In genomic region chr6:72744144-72744800, GRCm38 (mm10) we compare ENCODE assay signal across 15 mouse cellular contexts. TPM values are rescaled to one million over a fixed set of nuclear protein-coding genes. Genes with fewer than 3 reads are reported as not detected.
DNase-seq lines count a peak whose midpoint lies in the region; ATAC-seq and TF ChIP-seq lines count a peak whose summit lies in the region.
"Had no signal": no experiment of that assay in that cellular context is flagged by ENCODE, and none has a peak within 500 bp of the region (broad histone marks: within the 10 kb centered on the region; RNA-seq: fewer than 3 reads in every experiment).

No protein-coding gene starts in this region.

- no peak for TF ChIP-seq CTCF in liver, postnatal 0 days (IDR thresholded peaks at IDR 0.05; ENCODE audit: low read depth)

- H3K27me3 ChIP-seq in heart, embryonic 15.5 days, result no peaks in the 10 kb centered on the region
- H3K27me3 ChIP-seq in lung, embryonic 15.5 days, result no peaks in the 10 kb centered on the region
- H3K27me3 ChIP-seq in embryonic facial prominence, embryonic 14.5 days (replicated peaks; ENCODE audit: control insufficient read depth, insufficient read depth, low read length), result no peaks in the 10 kb centered on the region
- H3K27me3 ChIP-seq in liver, postnatal 0 days (ENCODE audit: insufficient read depth, low read length), result no peaks in the 10 kb centered on the region

- TF ChIP-seq EP300 in liver, postnatal 0 days (IDR thresholded peaks at IDR 0.05; ENCODE audit: low read depth), result no peak

- no peaks in the 10 kb centered on the region for H3K9me3 ChIP-seq in heart, embryonic 15.5 days (replicated peaks)
- H3K9me3 ChIP-seq in lung, embryonic 15.5 days, result no peaks in the 10 kb centered on the region
- H3K9me3 ChIP-seq in embryonic facial prominence, embryonic 14.5 days (ENCODE audit: control insufficient read depth, low read length), result no peaks in the 10 kb centered on the region
- H3K9me3 ChIP-seq in liver, postnatal 0 days (ENCODE audit: low read length), result no peaks in the 10 kb centered on the region
- H3K9me3 ChIP-seq: heart, embryonic 10.5 days; hindbrain, embryonic 10.5 days had no signal

- intact Hi-C loops in heart, postnatal 36 days (cut with DNase I), result no loop called here

- H3K9ac ChIP-seq in heart, embryonic 15.5 days, result no peak overlapping the region
- H3K9ac ChIP-seq in lung, embryonic 15.5 days, result no peak overlapping the region
- H3K9ac ChIP-seq in embryonic facial prominence, embryonic 14.5 days (ENCODE audit: low read depth, low read length), result peak overlapping the region; percentile 2; the same call in 1 of the 2 replicates
- no peak overlapping the region for H3K9ac ChIP-seq in liver, postnatal 0 days (replicated peaks)

- H3K36me3 ChIP-seq in heart, embryonic 15.5 days, result no peaks in the 10 kb centered on the region
- no peaks in the 10 kb centered on the region for H3K36me3 ChIP-seq in lung, embryonic 15.5 days
- H3K36me3 ChIP-seq in embryonic facial prominence, embryonic 14.5 days (ENCODE audit: control insufficient read depth, insufficient read depth, low read length), result peaks cover 7% of the 10 kb centered on the region; the same call in 1 of the 2 replicates
- no peaks in the 10 kb centered on the region for H3K36me3 ChIP-seq in liver, postnatal 0 days (replicated peaks; ENCODE audit: insufficient read depth, low read length)
- H3K36me3 ChIP-seq: heart, embryonic 10.5 days had no signal

- no peak overlapping the region for H3K4me3 ChIP-seq in heart, embryonic 15.5 days
- H3K4me3 ChIP-seq in lung, embryonic 15.5 days, result no peak overlapping the region
- no peak overlapping the region for H3K4me3 ChIP-seq in embryonic facial prominence, embryonic 14.5 days (ENCODE audit: low read depth, low read length)
- peak overlapping the region; percentile 21; the same call in 1 of the 2 replicates for H3K4me3 ChIP-seq in liver, postnatal 0 days (ENCODE audit: low read depth, low read length)
- H3K4me3 ChIP-seq: heart, embryonic 10.5 days; hindbrain, embryonic 10.5 days; layer of hippocampus, adult 2 months had no signal

- no peak overlapping the region for H3K4me2 ChIP-seq in heart, embryonic 15.5 days
- H3K4me2 ChIP-seq in lung, embryonic 15.5 days, result no peak overlapping the region
- H3K4me2 ChIP-seq in embryonic facial prominence, embryonic 14.5 days (ENCODE audit: low read depth, low read length), result no peak overlapping the region
- peak overlapping the region; percentile 60 for H3K4me2 ChIP-seq in liver, postnatal 0 days (ENCODE audit: low read depth, low read length)

- DNase-seq in heart, postnatal 36 days, result no peak
- no peak for DNase-seq in lung, postnatal 36 days
- peak; percentile 80 for DNase-seq in embryonic facial prominence, embryonic 14.5 days (ENCODE audit: low spot score)
- no peak for DNase-seq in liver, postnatal 0 days
- no peak for DNase-seq in c-Kit-positive CD71-positive TER-119-positive erythroid progenitor cells, embryonic 14.5 days (ENCODE audit: low spot score)
- DNase-seq in cerebellum, postnatal 4 days (ENCODE audit: low spot score in 2 of 2), result no peak
- DNase-seq: cerebellum, adult 9-10 months; thymus, postnatal 14 days had no signal

- peak overlapping the region; percentile 8; the same call in 1 of the 2 replicates for H3K27ac ChIP-seq in heart, embryonic 15.5 days
- peak overlapping the region; percentile 56 for H3K27ac ChIP-seq in lung, embryonic 15.5 days
- H3K27ac ChIP-seq in embryonic facial prominence, embryonic 14.5 days (replicated peaks; ENCODE audit: low read depth, low read length), result peak overlapping the region; percentile 66
- peak overlapping the region; percentile 62 for H3K27ac ChIP-seq in liver, postnatal 0 days (ENCODE audit: low read depth)
- H3K27ac ChIP-seq: heart, embryonic 10.5 days; hindbrain, embryonic 10.5 days; layer of hippocampus, adult 2 months; macrophage had no signal

- peaks cover 71% of the 10 kb centered on the region for H3K4me1 ChIP-seq in heart, embryonic 15.5 days (replicated peaks)
- H3K4me1 ChIP-seq in lung, embryonic 15.5 days, result peaks cover 94% of the 10 kb centered on the region
- peaks cover 70% of the 10 kb centered on the region for H3K4me1 ChIP-seq in embryonic facial prominence, embryonic 14.5 days (ENCODE audit: control insufficient read depth, insufficient read depth, low read length)
- peaks cover 34% of the 10 kb centered on the region for H3K4me1 ChIP-seq in liver, postnatal 0 days (ENCODE audit: insufficient read depth)

- no peak for ATAC-seq in heart, embryonic 15.5 days (replicated peaks; ENCODE audit: insufficient number of reproducible peaks, insufficient read depth, low FRiP score, low read depth)
- ATAC-seq in lung, embryonic 15.5 days (ENCODE audit: borderline replicate concordance, extremely low read depth, low FRiP score, low TSS enrichment), result no peak
- no peak for ATAC-seq in embryonic facial prominence, embryonic 14.5 days (ENCODE audit: low read depth)
- peak; percentile 17; the same call in 1 of the 2 replicates for ATAC-seq in liver, postnatal 0 days
- ATAC-seq: midbrain, embryonic 16.5 days had no signal

- WGBS in heart, embryonic 15.5 days, result 38% methylated on average over 10 of the region's 10 CpGs
- WGBS in lung, embryonic 15.5 days, result 33% methylated on average over 10 of the region's 10 CpGs
- 44% methylated on average over 10 of the region's 10 CpGs for WGBS in embryonic facial prominence, embryonic 14.5 days
- 47% methylated on average over 10 of the region's 10 CpGs for WGBS in liver, postnatal 0 days (ENCODE audit: insufficient replicate concordance)

RNA-seq across cellular contexts. Expression of gene Tcf7l1, which starts 44.8 kb away (rescaled TPM):
- polyA plus RNA-seq in heart, embryonic 15.5 days (2015; fragmentation: Nextera tagmentation; extraction: Ambion mirVana), result 12.6 and 19.5 TPM in 2 replicates
- 10 to 100 TPM; 10.5 to 11.9 TPM for total RNA-seq in heart, postnatal 36 days (2021)
- polyA plus RNA-seq in lung, embryonic 15.5 days (2015; fragmentation: Nextera tagmentation; extraction: Ambion mirVana), result 31.5 and 33.8 TPM in 2 replicates
- polyA plus RNA-seq in embryonic facial prominence, embryonic 14.5 days (2014; fragmentation: Nextera tagmentation; extraction: Ambion mirVana), result 42.3 and 46.3 TPM in 2 replicates
- 5.7 and 5.8 TPM in 2 replicates for polyA plus RNA-seq in liver, postnatal 0 days (2015; fragmentation: Nextera tagmentation; extraction: Ambion mirVana)
- polyA plus RNA-seq: macrophage had no signal

Comparison
In these comparisons a context has a peak if more than half of its experiments do, and no peak if none do; other contexts are left out.
1. H3K27ac ChIP-seq: peak in every context shown above with its lines; median percentile 66 in embryonic facial prominence, embryonic 14.5 days; 62 in liver, postnatal 0 days; 56 in lung, embryonic 15.5 days; 8 in heart, embryonic 15.5 days.